Mouse (Mus musculus) hindbrain, embryonic 12.5 days (tissue): ENCODE results near the gene Hsd3b7. TPM values are rescaled to one million over a fixed set of nuclear protein-coding genes. Genes with fewer than 3 reads are reported as not detected.

ENCODE experiments used
- ATAC-seq: fragments of 200-750 bp; cut with Nextera tagmentation; 2 replicates; pipeline ENCODE4 v1.8.0; 2017; ENCODE audit warnings: moderate TSS enrichment; ENCODE audit not compliant: low FRiP score
- H3K27ac ChIP-seq: fragments of 300-500 bp; sonication (generic); 2 replicates; pipeline ENCODE4 v1.5.1; 2016; ENCODE audit warnings: mild to moderate bottlenecking
- H3K27me3 ChIP-seq: fragments of 300-500 bp; sonication (generic); 2 replicates; pipeline ENCODE4 v1.6.1; 2016; ENCODE audit warnings: mild to moderate bottlenecking
- H3K36me3 ChIP-seq: fragments of 300-500 bp; sonication (generic); 2 replicates; pipeline ENCODE4 v1.6.1; 2016; ENCODE audit warnings: mild to moderate bottlenecking
- H3K4me1 ChIP-seq: fragments of 300-500 bp; sonication (generic); 2 replicates; pipeline ENCODE4 v1.6.1; 2016
- H3K4me2 ChIP-seq: fragments of 300-500 bp; sonication (generic); replicated peaks from 2 replicates; pipeline ENCODE4 v1.6.1; 2016; ENCODE audit warnings: mild to moderate bottlenecking
- H3K4me3 ChIP-seq: fragments of 300-500 bp; sonication (generic); 2 replicates; pipeline ENCODE4 v1.5.1; 2016; ENCODE audit warnings: mild to moderate bottlenecking
- H3K9ac ChIP-seq: fragments of 300-500 bp; sonication (generic); 2 replicates; pipeline ENCODE4 v1.6.1; 2016; ENCODE audit warnings: mild to moderate bottlenecking, moderate library complexity
- H3K9me3 ChIP-seq: fragments of 300-500 bp; sonication (generic); replicated peaks from 2 replicates; pipeline ENCODE4 v1.6.1; 2016; ENCODE audit warnings: mild to moderate bottlenecking
- WGBS: fragments of 180-500 bp; shearing (Covaris S2); methylation state at CpG from one replicate; pipeline ENCODE4 v1.1.7; 2016; 5-methylcytosine and 5-hydroxymethylcytosine counted together
- polyA plus RNA-seq: library from polyadenylated mRNA; unstranded; fragments of >200 nt; fragmentation: Nextera tagmentation; extraction: Ambion mirVana; gene quantifications from 2 replicates; pipeline ENCODE4 v1.2.1, GENCODE M21; 2016

The Hsd3b7 gene
- polyA plus RNA-seq, 1 experiment from 2014 or later: 8.8 TPM

GRCm38 (mm10) chr7:127777474-127778266, 22.7 kb upstream of the Hsd3b7 start:
- H3K9me3 ChIP-seq: no peaks in the 10 kb centered on the region

GRCm38 (mm10) chr7:127778350-127778749, 22.1 kb upstream of the Hsd3b7 start:
- peak overlapping the region; percentile 95 for H3K9ac ChIP-seq
- H3K27me3 ChIP-seq: no peaks in the 10 kb centered on the region
- no peaks in the 10 kb centered on the region for H3K9me3 ChIP-seq
- ATAC-seq: no peak
- 78% methylated on average over 4 of the region's 4 CpGs for WGBS
- peak overlapping the region; percentile 85 for H3K4me2 ChIP-seq
- H3K4me1 ChIP-seq: peaks cover 11% of the 10 kb centered on the region
- peaks cover 37% of the 10 kb centered on the region for H3K36me3 ChIP-seq
- peak overlapping the region; percentile 94 for H3K4me3 ChIP-seq
- H3K27ac ChIP-seq: no peak overlapping the region

More at GRCm38 (mm10) chr7:127777474-127778266, 22.7 kb upstream of the Hsd3b7 start:
- WGBS: 3% methylated on average over 62 of the region's 66 CpGs
- H3K4me1 ChIP-seq: peaks cover 11% of the 10 kb centered on the region
- peak; percentile 51 for ATAC-seq
- peak overlapping the region; percentile 85 for H3K4me2 ChIP-seq
- peak overlapping the region; percentile 92 for H3K27ac ChIP-seq
- H3K27me3 ChIP-seq: no peaks in the 10 kb centered on the region
- peak overlapping the region; percentile 94 for H3K4me3 ChIP-seq
- H3K9ac ChIP-seq: peak overlapping the region; percentile 95
- peaks cover 33% of the 10 kb centered on the region for H3K36me3 ChIP-seq

GRCm38 (mm10) chr7:127785308-127785707, 15.1 kb upstream of the Hsd3b7 start, which contains the start of gene Gm49388:
Gene Gm49388, plus strand, starts transcription at chr7:127785608.
- ATAC-seq: no peak
- peaks cover 97% of the 10 kb centered on the region for H3K36me3 ChIP-seq
- no peaks in the 10 kb centered on the region for H3K27me3 ChIP-seq
- no peak within 1 kb of the TSS for H3K4me3 ChIP-seq
- no peaks in the 10 kb centered on the region for H3K4me1 ChIP-seq
- WGBS: 94% methylated on average over 7 of the region's 7 CpGs
- no peak within 1 kb of the TSS for H3K9ac ChIP-seq
- no peak within 1 kb of the TSS for H3K27ac ChIP-seq
- no peaks in the 10 kb centered on the region for H3K9me3 ChIP-seq
- no peak within 1 kb of the TSS for H3K4me2 ChIP-seq

GRCm38 (mm10) chr7:127797076-127797845, 3.1 kb upstream of the Hsd3b7 start:
- Histone ChIP-seq H3K4me1 (peaks cover 9% of the 10 kb centered on the region; the same call in 1 of the 2 replicates), H3K36me3 (peaks cover 78% of the 10 kb centered on the region), H3K27me3 (no peaks in the 10 kb centered on the region), H3K4me3 (no peak overlapping the region), H3K27ac (no peak overlapping the region), H3K4me2 (no peak overlapping the region), H3K9ac (no peak overlapping the region), H3K9me3 (no peaks in the 10 kb centered on the region)
- WGBS: 94% methylated on average over 23 of the region's 23 CpGs
- ATAC-seq: no peak

- Histone ChIP-seq H3K9ac (no peak overlapping the region), H3K4me3 (no peak overlapping the region), H3K4me2 (no peak overlapping the region), H3K4me1 (peaks cover 9% of the 10 kb centered on the region; the same call in 1 of the 2 replicates), H3K9me3 (no peaks in the 10 kb centered on the region), H3K27ac (no peak overlapping the region), H3K27me3 (no peaks in the 10 kb centered on the region), H3K36me3 (peaks cover 71% of the 10 kb centered on the region)
- ATAC-seq: no peak
- WGBS: 87% methylated on average over 4 of the region's 4 CpGs
These were observed 1.8 kb upstream of the Hsd3b7 start for GRCm38 (mm10) chr7:127798591-127798990.

GRCm38 (mm10) chr7:127799211-127799610, 1.2 kb upstream of the Hsd3b7 start:
- H3K9ac ChIP-seq: no peak overlapping the region
- no peak for ATAC-seq
- H3K4me3 ChIP-seq: no peak overlapping the region
- H3K36me3 ChIP-seq: peaks cover 65% of the 10 kb centered on the region
- H3K4me2 ChIP-seq: no peak overlapping the region
- no peaks in the 10 kb centered on the region for H3K9me3 ChIP-seq
- H3K27ac ChIP-seq: no peak overlapping the region
- H3K4me1 ChIP-seq: peaks cover 9% of the 10 kb centered on the region; the same call in 1 of the 2 replicates
- H3K27me3 ChIP-seq: no peaks in the 10 kb centered on the region
- 91% methylated on average over 13 of the region's 13 CpGs for WGBS

GRCm38 (mm10) chr7:127799738-127800137, 666 bp upstream of the Hsd3b7 start:
- H3K9me3 ChIP-seq: no peaks in the 10 kb centered on the region
- no peak overlapping the region for H3K4me3 ChIP-seq
- no peak for ATAC-seq
- H3K27ac ChIP-seq: no peak overlapping the region
- H3K9ac ChIP-seq: no peak overlapping the region
- 90% methylated on average over 1 of the region's 1 CpGs for WGBS
- peaks cover 9% of the 10 kb centered on the region; the same call in 1 of the 2 replicates for H3K4me1 ChIP-seq
- no peak overlapping the region for H3K4me2 ChIP-seq
- peaks cover 65% of the 10 kb centered on the region for H3K36me3 ChIP-seq
- H3K27me3 ChIP-seq: no peaks in the 10 kb centered on the region

GRCm38 (mm10) chr7:127801010-127801621, 712 bp downstream of the Hsd3b7 start:
- no peaks in the 10 kb centered on the region for H3K27me3 ChIP-seq
- H3K4me2 ChIP-seq: no peak overlapping the region
- peaks cover 9% of the 10 kb centered on the region; the same call in 1 of the 2 replicates for H3K4me1 ChIP-seq
- H3K4me3 ChIP-seq: no peak overlapping the region
- H3K9ac ChIP-seq: no peak overlapping the region
- no peaks in the 10 kb centered on the region for H3K9me3 ChIP-seq
- no peak for ATAC-seq
- WGBS: 93% methylated on average over 8 of the region's 8 CpGs
- no peak overlapping the region for H3K27ac ChIP-seq
- H3K36me3 ChIP-seq: peaks cover 64% of the 10 kb centered on the region

GRCm38 (mm10) chr7:127802313-127802712, 1.9 kb downstream of the Hsd3b7 start:
- Histone ChIP-seq H3K4me3 (no peak overlapping the region), H3K4me1 (peaks cover 9% of the 10 kb centered on the region; the same call in 1 of the 2 replicates), H3K36me3 (peaks cover 58% of the 10 kb centered on the region), H3K27ac (no peak overlapping the region), H3K4me2 (no peak overlapping the region), H3K9ac (no peak overlapping the region), H3K9me3 (no peaks in the 10 kb centered on the region), H3K27me3 (no peaks in the 10 kb centered on the region)
- ATAC-seq: no peak
- 92% methylated on average over 17 of the region's 17 CpGs for WGBS

GRCm38 (mm10) chr7:127808821-127809220, 8.4 kb downstream of the Hsd3b7 start:
- Histone ChIP-seq H3K4me1 (no peaks in the 10 kb centered on the region), H3K27me3 (no peaks in the 10 kb centered on the region), H3K36me3 (peaks cover 56% of the 10 kb centered on the region), H3K4me2 (no peak overlapping the region), H3K9me3 (no peaks in the 10 kb centered on the region), H3K27ac (no peak overlapping the region), H3K4me3 (no peak overlapping the region), H3K9ac (no peak overlapping the region)
- WGBS: 70% methylated on average over 5 of the region's 5 CpGs
- no peak for ATAC-seq

- H3K4me1 ChIP-seq: no peaks in the 10 kb centered on the region
- no peak overlapping the region for H3K9ac ChIP-seq
- no peaks in the 10 kb centered on the region for H3K9me3 ChIP-seq
- no peak overlapping the region for H3K27ac ChIP-seq
- no peak overlapping the region for H3K4me2 ChIP-seq
- H3K4me3 ChIP-seq: no peak overlapping the region
- H3K27me3 ChIP-seq: no peaks in the 10 kb centered on the region
- 88% methylated on average over 1 of the region's 1 CpGs for WGBS
- ATAC-seq: no peak
- H3K36me3 ChIP-seq: peaks cover 60% of the 10 kb centered on the region
These were observed 9.4 kb downstream of the Hsd3b7 start for GRCm38 (mm10) chr7:127809846-127810245.

- WGBS: 79% methylated on average over 10 of the region's 10 CpGs
- H3K36me3 ChIP-seq: peaks cover 56% of the 10 kb centered on the region
- H3K9me3 ChIP-seq: no peaks in the 10 kb centered on the region
- no peak overlapping the region for H3K9ac ChIP-seq
- no peak overlapping the region for H3K27ac ChIP-seq
- H3K27me3 ChIP-seq: no peaks in the 10 kb centered on the region
- no peaks in the 10 kb centered on the region for H3K4me1 ChIP-seq
- no peak overlapping the region for H3K4me2 ChIP-seq
- no peak for ATAC-seq
- H3K4me3 ChIP-seq: no peak overlapping the region
These were observed 10.2 kb downstream of the Hsd3b7 start for GRCm38 (mm10) chr7:127810650-127811049.
